Mouse (Mus musculus) neural tube, embryonic 13.5 days (tissue): ENCODE results near the gene Exoc3l. TPM values are rescaled to one million over a fixed set of nuclear protein-coding genes. Genes with fewer than 3 reads are reported as not detected.

Experiments
- ATAC-seq: fragments of 200-750 bp; cut with Nextera tagmentation; 2 replicates; pipeline ENCODE4 v1.8.0; 2017; ENCODE audit warnings: low read depth, mild to moderate bottlenecking, moderate TSS enrichment, moderate library complexity
- H3K27ac ChIP-seq: fragments of 300-500 bp; sonication (generic); replicated peaks from 2 replicates; pipeline ENCODE4 v1.5.1; 2015; ENCODE audit warnings: moderate library complexity, mild to moderate bottlenecking, inconsistent platforms
- H3K27me3 ChIP-seq: fragments of 300-500 bp; sonication (generic); 2 replicates; pipeline ENCODE4 v1.6.1; 2015; ENCODE audit warnings: mild to moderate bottlenecking, inconsistent platforms
- H3K36me3 ChIP-seq: fragments of 300-500 bp; sonication (generic); 2 replicates; pipeline ENCODE4 v1.6.1; 2015; ENCODE audit warnings: mild to moderate bottlenecking, inconsistent platforms
- H3K4me1 ChIP-seq: fragments of 300-500 bp; sonication (generic); replicated peaks from 2 replicates; pipeline ENCODE4 v1.6.1; 2015; ENCODE audit warnings: inconsistent platforms
- H3K4me2 ChIP-seq: fragments of 300-500 bp; sonication (generic); 2 replicates; pipeline ENCODE4 v1.6.1; 2015; ENCODE audit warnings: inconsistent platforms, mild to moderate bottlenecking, moderate library complexity
- H3K4me3 ChIP-seq: fragments of 300-500 bp; sonication (generic); 2 replicates; pipeline ENCODE4 v1.5.1; 2015; ENCODE audit warnings: mild to moderate bottlenecking, inconsistent platforms
- H3K9ac ChIP-seq: fragments of 300-500 bp; sonication (generic); 2 replicates; pipeline ENCODE4 v1.6.1; 2015; ENCODE audit warnings: moderate library complexity, mild to moderate bottlenecking, inconsistent platforms
- H3K9me3 ChIP-seq: fragments of 300-500 bp; sonication (generic); 2 replicates; pipeline ENCODE4 v1.6.1; 2016; ENCODE audit warnings: inconsistent platforms
- WGBS: fragments of 180-500 bp; shearing (Covaris S2); methylation state at CpG from one replicate; pipeline ENCODE4 v1.1.7; 2015; 5-methylcytosine and 5-hydroxymethylcytosine counted together
- polyA plus RNA-seq: library from polyadenylated mRNA; unstranded; fragments of >200 nt; fragmentation: Nextera tagmentation; extraction: Ambion mirVana; gene quantifications from 2 replicates; pipeline ENCODE4 v1.2.1, GENCODE M21; 2015

Exoc3l gene
- polyA plus RNA-seq, 1 experiment from 2014 or later: 14.3 TPM

- Histone ChIP-seq H3K4me3 (0 out of 2 replicates have a peak overlapping the region, but pooled peaks have one; percentile 0), H3K36me3 (no peaks in the 10 kb centered on the region), H3K9ac (0 out of 2 replicates have a peak overlapping the region, but pooled peaks have one; percentile 4), H3K4me2 (peak overlapping the region; percentile 9; the same call in 1 of the 2 replicates), H3K4me1 (peaks cover 41% of the 10 kb centered on the region), H3K9me3 (no peaks in the 10 kb centered on the region), H3K27ac (no peak overlapping the region), H3K27me3 (peaks cover 99% of the 10 kb centered on the region)
- WGBS: under 1% methylated on average over 11 of the region's 11 CpGs
- ATAC-seq: no peak
Observed at GRCm38 (mm10) chr8:105270916-105271186, 25.1 kb downstream of the Exoc3l start.

GRCm38 (mm10) chr8:105270101-105270915 is 25.6 kb downstream of the Exoc3l start:
- WGBS: 2% methylated on average over 39 of the region's 39 CpGs
- no peak for ATAC-seq
- Histone ChIP-seq H3K4me3 (peak overlapping the region; percentile 47), H3K4me2 (peak overlapping the region; percentile 74), H3K27me3 (peaks cover 99% of the 10 kb centered on the region), H3K9me3 (no peaks in the 10 kb centered on the region), H3K36me3 (no peaks in the 10 kb centered on the region), H3K4me1 (peaks cover 35% of the 10 kb centered on the region), H3K9ac (peak overlapping the region; percentile 65), H3K27ac (no peak overlapping the region)

GRCm38 (mm10) chr8:105269461-105269947 is 26.4 kb downstream of the Exoc3l start, which contains the start of gene Hsf4:
TSS of gene Hsf4 (plus strand) at chr8:105269801.
- under 1% methylated on average over 42 of the region's 42 CpGs for WGBS

GRCm38 (mm10) chr8:105269075-105269458 is 26.8 kb downstream of the Exoc3l start:
- peaks cover 41% of the 10 kb centered on the region for H3K4me1 ChIP-seq
- peaks cover 97% of the 10 kb centered on the region for H3K27me3 ChIP-seq
- peak overlapping the region; percentile 47 for H3K4me3 ChIP-seq
- WGBS: under 1% methylated on average over 10 of the region's 10 CpGs
- H3K36me3 ChIP-seq: no peaks in the 10 kb centered on the region
- H3K4me2 ChIP-seq: peak overlapping the region; percentile 74
- H3K27ac ChIP-seq: no peak overlapping the region
- ATAC-seq: peak; percentile 41
- H3K9ac ChIP-seq: peak overlapping the region; percentile 65
- H3K9me3 ChIP-seq: no peaks in the 10 kb centered on the region

More at GRCm38 (mm10) chr8:105269461-105269947, 26.4 kb downstream of the Exoc3l start, which contains the start of gene Hsf4:
- peak within 1 kb of the TSS; percentile 47 for H3K4me3 ChIP-seq
- H3K36me3 ChIP-seq: no peaks in the 10 kb centered on the region
- ATAC-seq: no peak
- peaks cover 38% of the 10 kb centered on the region for H3K4me1 ChIP-seq
- H3K4me2 ChIP-seq: peak within 1 kb of the TSS; percentile 74
- peak within 1 kb of the TSS; percentile 67 for H3K27ac ChIP-seq
- H3K9me3 ChIP-seq: no peaks in the 10 kb centered on the region
- peak within 1 kb of the TSS; percentile 65 for H3K9ac ChIP-seq
- peaks cover 99% of the 10 kb centered on the region for H3K27me3 ChIP-seq

- Histone ChIP-seq H3K4me1 (peaks cover 45% of the 10 kb centered on the region), H3K9me3 (no peaks in the 10 kb centered on the region), H3K4me2 (peak overlapping the region; percentile 74), H3K27ac (peak overlapping the region; percentile 67), H3K27me3 (peaks cover 97% of the 10 kb centered on the region), H3K9ac (peak overlapping the region; percentile 65), H3K36me3 (no peaks in the 10 kb centered on the region), H3K4me3 (peak overlapping the region; percentile 47)
- ATAC-seq: peak; percentile 87
- WGBS: under 1% methylated on average over 65 of the region's 65 CpGs
Observed at GRCm38 (mm10) chr8:105268342-105269074, 27.4 kb downstream of the Exoc3l start.

GRCm38 (mm10) chr8:105266775-105267174 is 29.1 kb downstream of the Exoc3l start:
- Histone ChIP-seq H3K4me1 (peaks cover 45% of the 10 kb centered on the region), H3K4me2 (no peak overlapping the region)

GRCm38 (mm10) chr8:105265128-105265527 is 30.8 kb downstream of the Exoc3l start:
- Histone ChIP-seq H3K36me3 (no peaks in the 10 kb centered on the region), H3K4me1 (peaks cover 33% of the 10 kb centered on the region), H3K27me3 (peaks cover 95% of the 10 kb centered on the region), H3K4me3 (peak overlapping the region; percentile 55), H3K9me3 (no peaks in the 10 kb centered on the region), H3K4me2 (peak overlapping the region; percentile 75), H3K9ac (no peak overlapping the region), H3K27ac (no peak overlapping the region)
- 5% methylated on average over 10 of the region's 10 CpGs for WGBS
- no peak for ATAC-seq

More at GRCm38 (mm10) chr8:105266775-105267174, 29.1 kb downstream of the Exoc3l start:
- ATAC-seq: no peak
- Histone ChIP-seq H3K4me3 (no peak overlapping the region), H3K9me3 (no peaks in the 10 kb centered on the region), H3K27me3 (peaks cover 95% of the 10 kb centered on the region), H3K9ac (no peak overlapping the region), H3K27ac (no peak overlapping the region), H3K36me3 (no peaks in the 10 kb centered on the region)
- 6% methylated on average over 13 of the region's 13 CpGs for WGBS

GRCm38 (mm10) chr8:105264024-105264982 is 31.6 kb downstream of the Exoc3l start, which contains the start of the genes Tradd and Fbxl8:
TSS of gene Tradd (minus strand) at chr8:105264609.
TSS of gene Fbxl8 (plus strand) at chr8:105264648.
- Histone ChIP-seq H3K27me3 (peaks cover 95% of the 10 kb centered on the region), H3K27ac (no peak within 1 kb of the TSS), H3K4me1 (peaks cover 33% of the 10 kb centered on the region), H3K4me2 (peak within 1 kb of the TSS; percentile 75), H3K9me3 (no peaks in the 10 kb centered on the region), H3K9ac (peak within 1 kb of the TSS; percentile 77), H3K4me3 (peak within 1 kb of the TSS; percentile 55), H3K36me3 (no peaks in the 10 kb centered on the region)
- WGBS: under 1% methylated on average over 54 of the region's 54 CpGs
- ATAC-seq: 0 out of 2 replicates have a peak, but pooled peaks have one; percentile 7

GRCm38 (mm10) chr8:105263244-105263912 is 32.5 kb downstream of the Exoc3l start:
- H3K36me3 ChIP-seq: no peaks in the 10 kb centered on the region
- peaks cover 95% of the 10 kb centered on the region for H3K27me3 ChIP-seq
- ATAC-seq: no peak
- H3K4me2 ChIP-seq: peak overlapping the region; percentile 75
- H3K9ac ChIP-seq: no peak overlapping the region
- WGBS: 36% methylated on average over 16 of the region's 16 CpGs
- no peaks in the 10 kb centered on the region for H3K9me3 ChIP-seq
- peak overlapping the region; percentile 55 for H3K4me3 ChIP-seq
- H3K27ac ChIP-seq: no peak overlapping the region
- peaks cover 34% of the 10 kb centered on the region for H3K4me1 ChIP-seq

GRCm38 (mm10) chr8:105261326-105261980 is 34.4 kb downstream of the Exoc3l start:
- Histone ChIP-seq H3K27ac (no peak overlapping the region), H3K36me3 (no peaks in the 10 kb centered on the region), H3K27me3 (peaks cover 92% of the 10 kb centered on the region), H3K4me3 (no peak overlapping the region), H3K9me3 (no peaks in the 10 kb centered on the region), H3K9ac (no peak overlapping the region), H3K4me2 (no peak overlapping the region), H3K4me1 (peaks cover 27% of the 10 kb centered on the region)
- WGBS: 80% methylated on average over 12 of the region's 12 CpGs
- no peak for ATAC-seq
